Mouse (Mus musculus) midbrain, embryonic 16.5 days (tissue): Measurements from ENCODE around the gene Gbf1. TPM values are rescaled to one million over a fixed set of nuclear protein-coding genes. Genes with fewer than 3 reads are reported as not detected.

Experiments used
- ATAC-seq: fragments of 200-750 bp; cut with Nextera tagmentation; 2 replicates; pipeline ENCODE4 v1.8.0; 2017; ENCODE audit warnings: moderate TSS enrichment
- H3K27ac ChIP-seq: fragments of 300-500 bp; sonication (generic); 2 replicates; pipeline ENCODE4 v1.5.1; 2014; ENCODE audit warnings: mild to moderate bottlenecking, low read length, mixed read lengths
- H3K27me3 ChIP-seq: fragments of 300-500 bp; sonication (generic); 2 replicates; pipeline ENCODE4 v1.6.1; 2014; ENCODE audit warnings: low read depth, low read length, mixed read lengths; ENCODE audit not compliant: control insufficient read depth, insufficient read depth
- H3K36me3 ChIP-seq: fragments of 300-500 bp; sonication (generic); 2 replicates; pipeline ENCODE4 v1.6.1; 2014; ENCODE audit warnings: mild to moderate bottlenecking, low read length, moderate library complexity, mixed read lengths; ENCODE audit not compliant: control insufficient read depth, insufficient read depth
- H3K4me1 ChIP-seq: fragments of 300-500 bp; sonication (generic); 2 replicates; pipeline ENCODE4 v1.6.1; 2014; ENCODE audit warnings: mild to moderate bottlenecking, low read length, mixed read lengths; ENCODE audit not compliant: control insufficient read depth, insufficient read depth
- H3K4me2 ChIP-seq: fragments of 300-500 bp; sonication (generic); 2 replicates; pipeline ENCODE4 v1.6.1; 2014; ENCODE audit warnings: mild to moderate bottlenecking, low read length, mixed read lengths
- H3K4me3 ChIP-seq: fragments of 300-500 bp; sonication (generic); 2 replicates; pipeline ENCODE4 v1.5.1; 2014; ENCODE audit warnings: low read depth, mild to moderate bottlenecking, low read length, moderate library complexity, mixed read lengths
- H3K9ac ChIP-seq: fragments of 300-500 bp; sonication (generic); 2 replicates; pipeline ENCODE4 v1.6.1; 2014; ENCODE audit warnings: low read depth, low read length, mixed read lengths
- H3K9me3 ChIP-seq: fragments of 300-500 bp; sonication (generic); replicated peaks from 2 replicates; pipeline ENCODE4 v1.6.1; 2014; ENCODE audit warnings: mild to moderate bottlenecking, low read length, mixed read lengths; ENCODE audit not compliant: control insufficient read depth, poor library complexity, severe bottlenecking
- WGBS: fragments of 180-500 bp; shearing (Covaris S2); extraction: QIAGEN DNeasy Blood & Tissue Kit; methylation state at CpG from one replicate; pipeline ENCODE4 v1.1.7; 2014; 5-methylcytosine and 5-hydroxymethylcytosine counted together
- polyA plus RNA-seq: library from polyadenylated mRNA; unstranded; fragments of >200 nt; fragmentation: Nextera tagmentation; extraction: Ambion mirVana; gene quantifications from 2 replicates; pipeline ENCODE4 v1.2.1, GENCODE M21; 2015

Gbf1 gene
- polyA plus RNA-seq, 1 experiment from 2014 or later, result 62.8 TPM

- ATAC-seq, result no peak
- 20% methylated on average over 5 of the region's 5 CpGs for WGBS
- H3K36me3 ChIP-seq, result 0 out of 2 replicates have a peak, but pooled peaks cover 2% of the 10 kb centered on the region
- H3K27me3 ChIP-seq, result no peaks in the 10 kb centered on the region
- no peak overlapping the region for H3K9ac ChIP-seq
- no peak overlapping the region for H3K4me3 ChIP-seq
- no peak overlapping the region for H3K4me2 ChIP-seq
- H3K27ac ChIP-seq, result no peak overlapping the region
- H3K9me3 ChIP-seq, result no peaks in the 10 kb centered on the region
- peaks cover 7% of the 10 kb centered on the region; the same call in 1 of the 2 replicates for H3K4me1 ChIP-seq
Observed at GRCm38 (mm10) chr19:46244628-46245027, 92.3 kb downstream of the Gbf1 start.

- no peak for ATAC-seq
Observed at GRCm38 (mm10) chr19:46248991-46249390, 96.7 kb downstream of the Gbf1 start.

GRCm38 (mm10) chr19:46254163-46254752, 101.9 kb downstream of the Gbf1 start:
- no peak for ATAC-seq
- Histone ChIP-seq H3K4me3 (no peak overlapping the region), H3K36me3 (peaks cover 5% of the 10 kb centered on the region), H3K27me3 (no peaks in the 10 kb centered on the region), H3K27ac (no peak overlapping the region), H3K4me1 (no peaks in the 10 kb centered on the region), H3K4me2 (no peak overlapping the region), H3K9me3 (no peaks in the 10 kb centered on the region), H3K9ac (no peak overlapping the region)
- 34% methylated on average over 7 of the region's 7 CpGs for WGBS

More at GRCm38 (mm10) chr19:46248991-46249390, 96.7 kb downstream of the Gbf1 start:
- 26% methylated on average over 7 of the region's 7 CpGs for WGBS
- Histone ChIP-seq H3K4me3 (no peak overlapping the region), H3K27me3 (no peaks in the 10 kb centered on the region), H3K9ac (no peak overlapping the region), H3K4me2 (no peak overlapping the region), H3K9me3 (no peaks in the 10 kb centered on the region), H3K36me3 (peaks cover 2% of the 10 kb centered on the region; the same call in 1 of the 2 replicates), H3K4me1 (peaks cover 7% of the 10 kb centered on the region; the same call in 1 of the 2 replicates), H3K27ac (no peak overlapping the region)

- Histone ChIP-seq H3K36me3 (peaks cover 55% of the 10 kb centered on the region), H3K27ac (no peak overlapping the region), H3K9ac (no peak overlapping the region), H3K4me2 (no peak overlapping the region), H3K4me3 (no peak overlapping the region), H3K27me3 (no peaks in the 10 kb centered on the region), H3K9me3 (no peaks in the 10 kb centered on the region), H3K4me1 (no peaks in the 10 kb centered on the region)
- no peak for ATAC-seq
- WGBS, result 93% methylated on average over 7 of the region's 7 CpGs
Observed at GRCm38 (mm10) chr19:46264762-46265161, 112.5 kb downstream of the Gbf1 start.

GRCm38 (mm10) chr19:46275307-46275706, 123.0 kb downstream of the Gbf1 start:
- no peak overlapping the region for H3K4me3 ChIP-seq
- no peak for ATAC-seq
- H3K9ac ChIP-seq, result no peak overlapping the region
- no peaks in the 10 kb centered on the region for H3K4me1 ChIP-seq
- no peak overlapping the region for H3K27ac ChIP-seq
- H3K4me2 ChIP-seq, result no peak overlapping the region
- H3K9me3 ChIP-seq, result no peaks in the 10 kb centered on the region
- peaks cover 44% of the 10 kb centered on the region for H3K36me3 ChIP-seq
- H3K27me3 ChIP-seq, result no peaks in the 10 kb centered on the region

- Histone ChIP-seq H3K27me3 (no peaks in the 10 kb centered on the region), H3K4me2 (no peak overlapping the region), H3K9me3 (no peaks in the 10 kb centered on the region), H3K4me1 (no peaks in the 10 kb centered on the region), H3K9ac (no peak overlapping the region), H3K36me3 (peaks cover 60% of the 10 kb centered on the region), H3K27ac (no peak overlapping the region), H3K4me3 (no peak overlapping the region)
- WGBS, result 97% methylated on average over 11 of the region's 11 CpGs
- no peak for ATAC-seq
Observed at GRCm38 (mm10) chr19:46282081-46282849, 130.0 kb downstream of the Gbf1 start.

- H3K27ac ChIP-seq, result no peak overlapping the region
- no peak for ATAC-seq
- no peak overlapping the region for H3K9ac ChIP-seq
- H3K9me3 ChIP-seq, result no peaks in the 10 kb centered on the region
- H3K27me3 ChIP-seq, result no peaks in the 10 kb centered on the region
- H3K4me1 ChIP-seq, result no peaks in the 10 kb centered on the region
- 95% methylated on average over 4 of the region's 4 CpGs for WGBS
- no peak overlapping the region for H3K4me2 ChIP-seq
- no peak overlapping the region for H3K4me3 ChIP-seq
- H3K36me3 ChIP-seq, result peaks cover 51% of the 10 kb centered on the region
Observed at GRCm38 (mm10) chr19:46284686-46285085, 132.4 kb downstream of the Gbf1 start.

GRCm38 (mm10) chr19:46285631-46286030, 133.3 kb downstream of the Gbf1 start:
- 85% methylated on average over 7 of the region's 7 CpGs for WGBS
- peaks cover 44% of the 10 kb centered on the region for H3K36me3 ChIP-seq
- H3K9ac ChIP-seq, result no peak overlapping the region
- H3K4me3 ChIP-seq, result no peak overlapping the region
- H3K27ac ChIP-seq, result no peak overlapping the region
- no peaks in the 10 kb centered on the region for H3K9me3 ChIP-seq
- no peak for ATAC-seq
- H3K4me2 ChIP-seq, result no peak overlapping the region
- no peaks in the 10 kb centered on the region for H3K27me3 ChIP-seq
- H3K4me1 ChIP-seq, result no peaks in the 10 kb centered on the region

- Histone ChIP-seq H3K27ac (no peak overlapping the region), H3K4me3 (no peak overlapping the region), H3K4me2 (no peak overlapping the region), H3K36me3 (peaks cover 39% of the 10 kb centered on the region), H3K9ac (no peak overlapping the region), H3K4me1 (no peaks in the 10 kb centered on the region), H3K9me3 (no peaks in the 10 kb centered on the region), H3K27me3 (no peaks in the 10 kb centered on the region)
- no peak for ATAC-seq
- WGBS, result 92% methylated on average over 6 of the region's 6 CpGs
Observed at GRCm38 (mm10) chr19:46286047-46286446, 133.7 kb downstream of the Gbf1 start.
